Mouse (Mus musculus): ENCODE results near the gene Tmem221. TPM values are rescaled to one million over a fixed set of nuclear protein-coding genes. Genes with fewer than 3 reads are reported as not detected.

The Tmem221 gene
- polyA plus RNA-seq, 1 experiment from 2014 or later: 1.0 TPM

DNA sequence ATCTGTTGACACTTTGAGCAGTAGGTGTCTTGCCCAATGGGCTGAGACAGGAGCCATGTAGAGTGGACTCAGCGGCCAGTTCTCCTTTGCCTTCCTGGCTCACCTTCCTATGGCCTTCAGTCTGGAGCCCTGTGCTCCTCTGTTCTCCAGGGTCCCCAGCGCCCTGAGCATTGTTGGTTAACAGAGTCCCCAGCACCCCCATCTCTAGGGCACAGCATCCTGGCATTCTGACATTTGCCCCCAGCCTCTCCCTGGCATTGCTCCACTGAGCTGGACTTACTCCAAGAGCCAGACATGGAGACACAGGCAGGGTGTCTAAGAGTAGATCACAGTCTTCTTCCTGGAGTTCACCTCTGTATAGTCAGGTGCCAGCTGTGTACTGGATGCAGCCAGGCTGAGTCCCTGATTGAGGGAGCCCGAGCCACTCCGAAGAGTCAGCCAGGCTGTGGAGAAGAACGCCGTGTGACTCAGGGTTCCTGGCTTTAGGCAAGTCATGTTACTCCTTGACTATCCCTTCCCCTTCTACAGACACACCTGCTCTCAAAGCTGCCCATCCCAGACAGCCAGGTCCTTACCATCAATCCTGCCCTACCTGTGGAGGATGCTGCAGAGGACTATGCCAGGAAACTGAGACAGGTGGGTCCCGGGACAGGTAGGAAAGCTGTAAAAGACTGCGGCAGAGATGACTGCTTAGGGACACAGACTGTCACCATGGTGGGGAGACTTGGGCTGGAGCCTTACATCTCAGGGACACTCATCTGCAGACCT lies 35.1 kb upstream of the Tmem221 start:
- Histone ChIP-seq H3K4me2 (replicated peaks; ENCODE audit: low read depth) (no peak overlapping the region), H3K27me3 (ENCODE audit: control insufficient read depth, insufficient read depth, low read length) (no peaks in the 10 kb centered on the region), H3K27ac (replicated peaks) (no peak overlapping the region), H3K36me3 (ENCODE audit: control insufficient read depth, insufficient read depth, low read length) (no peaks in the 10 kb centered on the region), H3K9ac (ENCODE audit: low read length) (no peak overlapping the region), H3K4me1 (replicated peaks; ENCODE audit: control insufficient read depth, insufficient read depth) (peaks cover 3% of the 10 kb centered on the region), H3K4me3 (ENCODE audit: low read depth, low read length) (no peak overlapping the region), H3K9me3 (ENCODE audit: control insufficient read depth, low read length) (no peaks in the 10 kb centered on the region)
- DNase-seq (ENCODE audit: low spot score) (no peak), ATAC-seq (ENCODE audit: low FRiP score, low TSS enrichment) (no peak)
- 87% methylated on average over 8 of the region's 8 CpGs for WGBS
- no peak for TF ChIP-seq EP300 (optimal IDR thresholded peaks at IDR 0.05)

DNA sequence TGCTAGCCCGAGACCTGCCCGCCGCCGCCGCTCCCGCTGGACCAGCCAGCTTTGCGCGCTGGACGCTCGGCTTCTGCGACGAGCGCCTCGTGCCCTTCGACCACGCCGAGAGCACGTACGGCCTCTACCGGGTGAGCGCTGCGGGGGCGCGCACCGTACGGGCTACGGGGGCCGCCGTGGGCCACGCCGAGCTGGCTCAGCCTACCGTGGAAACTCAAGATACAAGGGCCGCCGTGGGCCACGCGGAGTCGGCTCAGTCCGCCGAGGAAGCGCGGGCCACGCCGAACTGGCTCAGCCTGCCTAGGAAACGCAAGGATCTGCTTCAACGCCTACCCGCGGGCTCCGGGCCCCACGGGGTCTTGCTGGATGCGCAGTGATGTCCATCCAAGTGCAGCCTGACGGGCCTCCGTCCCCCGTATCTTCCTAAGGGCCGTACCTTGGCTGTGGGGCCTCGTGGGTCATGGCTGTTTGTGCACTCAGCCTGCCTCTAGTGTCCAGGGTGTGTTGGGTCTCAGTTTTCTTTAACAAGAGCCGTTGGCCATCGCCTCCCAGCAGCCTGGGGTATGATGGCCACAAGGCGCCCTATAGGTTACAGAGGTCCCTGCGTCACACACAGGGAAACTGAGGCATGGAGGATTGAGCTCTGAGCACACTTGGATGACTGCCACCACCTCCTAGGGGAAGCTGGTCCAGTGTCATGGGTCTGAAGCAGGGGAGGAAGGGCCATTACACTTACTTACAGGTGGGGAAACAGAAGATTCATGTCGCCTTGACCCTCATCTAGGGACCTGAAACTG lies 33.9 kb upstream of the Tmem221 start:
- peak overlapping the region; percentile 72 for H3K4me2 ChIP-seq (replicated peaks; ENCODE audit: low read depth)
- ATAC-seq (ENCODE audit: low FRiP score, low TSS enrichment) (peak; percentile 68), DNase-seq (ENCODE audit: low spot score) (peak; percentile 74)
- peaks cover 3% of the 10 kb centered on the region for H3K4me1 ChIP-seq (replicated peaks; ENCODE audit: control insufficient read depth, insufficient read depth)
- 3% methylated on average over 57 of the region's 60 CpGs for WGBS
- H3K36me3 ChIP-seq (ENCODE audit: control insufficient read depth, insufficient read depth, low read length): no peaks in the 10 kb centered on the region
- peak overlapping the region; percentile 81 for H3K9ac ChIP-seq (ENCODE audit: low read length)
- no peaks in the 10 kb centered on the region for H3K27me3 ChIP-seq (ENCODE audit: control insufficient read depth, insufficient read depth, low read length)
- TF ChIP-seq CTCF (IDR thresholded peaks at IDR 0.05; ENCODE audit: low read depth) (peak; percentile 32), EP300 (optimal IDR thresholded peaks at IDR 0.05) (no peak)
- peak overlapping the region; percentile 72 for H3K4me3 ChIP-seq (ENCODE audit: low read depth, low read length)
- H3K9me3 ChIP-seq (ENCODE audit: control insufficient read depth, low read length): no peaks in the 10 kb centered on the region
- H3K27ac ChIP-seq (replicated peaks): peak overlapping the region; percentile 97

DNA sequence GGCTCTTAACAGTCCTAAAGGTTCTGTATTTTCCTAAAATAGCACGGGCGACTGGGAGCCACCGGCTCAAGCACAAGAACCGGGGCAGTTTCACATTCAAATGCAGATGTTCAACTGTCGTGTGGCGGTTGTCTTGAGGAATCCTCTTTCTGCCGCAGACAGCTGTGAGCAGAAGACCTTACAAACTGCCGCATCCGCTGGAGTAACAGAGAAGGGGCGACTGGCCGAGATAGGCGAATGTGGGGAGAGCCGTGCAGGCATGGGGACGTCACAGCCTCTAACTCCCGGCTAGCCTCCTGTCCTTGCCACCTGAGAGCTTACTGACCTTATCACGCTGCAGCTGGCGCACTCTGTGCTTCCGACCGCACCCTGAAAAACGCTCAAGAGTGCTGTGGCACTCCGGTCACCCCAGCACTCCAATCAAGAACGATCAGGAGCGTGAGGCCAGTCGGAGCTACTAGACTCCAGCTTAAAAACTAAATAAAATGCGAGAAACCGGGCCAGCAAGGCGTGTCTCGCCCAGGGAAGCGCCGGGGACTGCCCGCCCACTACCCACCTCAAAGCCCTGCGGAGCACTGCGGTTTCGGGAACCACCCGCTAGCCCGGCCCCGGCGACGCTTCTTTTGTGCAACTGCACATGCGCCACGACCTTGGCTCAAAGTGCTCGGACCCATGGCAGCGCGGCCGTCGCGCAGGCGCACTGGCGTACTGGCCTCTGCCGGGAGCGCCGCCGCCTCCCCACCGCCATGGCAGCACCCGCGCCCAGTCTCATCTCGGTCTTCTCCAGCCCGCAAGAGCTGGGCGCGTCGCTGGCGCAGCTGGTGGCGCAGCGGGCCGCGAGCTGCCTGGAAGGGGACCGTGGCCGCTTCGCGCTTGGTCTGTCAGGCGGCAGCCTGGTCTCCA lies 33.1 kb upstream of the Tmem221 start, which contains the start of gene Pgls:
TSS of gene Pgls (plus strand) at position 706 of the 903 bp plus-strand sequence.
- DNase-seq (ENCODE audit: low spot score) (peak; percentile 92), ATAC-seq (ENCODE audit: low FRiP score, low TSS enrichment) (peak; percentile 83)
- H3K4me3 ChIP-seq (ENCODE audit: low read depth, low read length): peak within 1 kb of the TSS; percentile 72
- under 1% methylated on average over 71 of the region's 71 CpGs for WGBS
- TF ChIP-seq EP300 (optimal IDR thresholded peaks at IDR 0.05): no peak
- no peak for TF ChIP-seq CTCF (IDR thresholded peaks at IDR 0.05; ENCODE audit: low read depth)
- H3K4me1 ChIP-seq (replicated peaks; ENCODE audit: control insufficient read depth, insufficient read depth): peaks cover 3% of the 10 kb centered on the region
- no peaks in the 10 kb centered on the region for H3K9me3 ChIP-seq (ENCODE audit: control insufficient read depth, low read length)
- H3K9ac ChIP-seq (ENCODE audit: low read length): peak within 1 kb of the TSS; percentile 81
- H3K27me3 ChIP-seq (ENCODE audit: control insufficient read depth, insufficient read depth, low read length): no peaks in the 10 kb centered on the region
- peak within 1 kb of the TSS; percentile 97 for H3K27ac ChIP-seq (replicated peaks)
- H3K36me3 ChIP-seq (ENCODE audit: control insufficient read depth, insufficient read depth, low read length): no peaks in the 10 kb centered on the region
- peak within 1 kb of the TSS; percentile 72 for H3K4me2 ChIP-seq (replicated peaks; ENCODE audit: low read depth)

DNA sequence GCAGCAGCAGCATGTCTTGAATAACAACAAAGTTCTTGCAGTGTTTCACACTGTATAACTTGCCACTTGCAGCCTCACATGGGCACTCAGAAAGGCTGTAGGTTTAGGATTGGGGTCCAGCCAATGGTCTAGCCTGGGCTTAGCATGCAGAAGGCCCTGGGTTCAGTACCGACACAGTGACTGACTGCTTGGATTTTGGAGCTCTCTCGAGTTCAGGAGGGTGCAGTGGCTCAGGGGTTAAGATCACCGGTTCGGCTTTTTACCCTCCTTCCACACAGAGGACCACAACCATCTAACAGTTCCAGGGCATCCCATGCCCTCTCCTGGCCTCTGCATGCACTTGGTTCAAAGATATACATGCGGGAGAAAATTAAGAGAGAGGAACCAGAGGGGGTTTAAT lies 32.3 kb upstream of the Tmem221 start:
- no peaks in the 10 kb centered on the region for H3K27me3 ChIP-seq (ENCODE audit: control insufficient read depth, insufficient read depth, low read length)
- no peaks in the 10 kb centered on the region for H3K36me3 ChIP-seq (ENCODE audit: control insufficient read depth, insufficient read depth, low read length)
- H3K9me3 ChIP-seq (ENCODE audit: control insufficient read depth, low read length): no peaks in the 10 kb centered on the region
- H3K4me1 ChIP-seq (replicated peaks; ENCODE audit: control insufficient read depth, insufficient read depth): peaks cover 3% of the 10 kb centered on the region
- H3K4me2 ChIP-seq (replicated peaks; ENCODE audit: low read depth): peak overlapping the region; percentile 72
- peak overlapping the region; percentile 72 for H3K4me3 ChIP-seq (ENCODE audit: low read depth, low read length)
- TF ChIP-seq CTCF (IDR thresholded peaks at IDR 0.05; ENCODE audit: low read depth): no peak
- TF ChIP-seq EP300 (optimal IDR thresholded peaks at IDR 0.05): no peak
- 25% methylated on average over 5 of the region's 5 CpGs for whole genome bisulfite sequencing
- H3K9ac ChIP-seq (ENCODE audit: low read length): peak overlapping the region; percentile 81
- ATAC-seq (ENCODE audit: low FRiP score, low TSS enrichment) (no peak), DNase-seq (ENCODE audit: low spot score) (no peak)
- H3K27ac ChIP-seq (replicated peaks): no peak overlapping the region

DNA sequence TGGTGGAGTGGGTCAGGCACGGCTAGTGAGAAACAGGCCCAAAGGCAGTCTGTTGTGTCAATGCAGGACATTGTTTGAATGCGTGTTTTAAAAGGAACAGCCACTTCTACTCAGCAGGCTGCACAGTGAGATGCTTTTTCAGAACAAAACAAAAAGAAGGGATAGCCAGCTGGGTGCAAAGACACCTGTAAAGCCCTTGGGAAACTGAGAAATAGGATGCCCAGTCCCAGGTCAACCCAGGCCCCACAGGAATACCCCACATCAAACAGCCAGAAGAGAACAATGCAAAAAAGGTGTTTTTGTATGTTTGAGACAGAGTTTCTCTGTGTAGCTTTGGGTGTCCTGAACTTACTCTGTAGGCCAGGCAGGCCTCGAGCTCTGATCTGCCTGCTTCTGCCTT lies 30.1 kb upstream of the Tmem221 start:
- Histone ChIP-seq H3K4me2 (replicated peaks; ENCODE audit: low read depth) (no peak overlapping the region), H3K9me3 (ENCODE audit: control insufficient read depth, low read length) (no peaks in the 10 kb centered on the region), H3K36me3 (ENCODE audit: control insufficient read depth, insufficient read depth, low read length) (peaks cover 4% of the 10 kb centered on the region; the same call in 1 of the 2 replicates), H3K4me3 (ENCODE audit: low read depth, low read length) (no peak overlapping the region), H3K27me3 (ENCODE audit: control insufficient read depth, insufficient read depth, low read length) (no peaks in the 10 kb centered on the region), H3K27ac (replicated peaks) (no peak overlapping the region), H3K9ac (ENCODE audit: low read length) (no peak overlapping the region), H3K4me1 (replicated peaks; ENCODE audit: control insufficient read depth, insufficient read depth) (peaks cover 3% of the 10 kb centered on the region)
- no peak for DNase-seq (ENCODE audit: low spot score)
- WGBS: 77% methylated on average over 3 of the region's 3 CpGs
- no peak for ATAC-seq (ENCODE audit: low FRiP score, low TSS enrichment)
- TF ChIP-seq EP300 (optimal IDR thresholded peaks at IDR 0.05) (no peak), CTCF (IDR thresholded peaks at IDR 0.05; ENCODE audit: low read depth) (no peak)

All from stomach, postnatal 0 days (tissue).